Mouse (Mus musculus) adrenal gland, postnatal 14 days (tissue): Measurements from ENCODE around the gene Dctn3. TPM values are rescaled to one million over a fixed set of nuclear protein-coding genes. Genes with fewer than 3 reads are reported as not detected.
"Not testable (repeated sequence)": the region's sequence is repeated elsewhere in the genome, so short reads cannot be mapped to it uniquely, and the experiment has no call there.

Source experiments
- DNase-seq: peaks from one replicate; pipeline ENCODE4 v3.0.0; 2021; ENCODE audit warnings: mixed read lengths
- long read RNA-seq, 2 experiments: library from polyadenylated mRNA; stranded (forward); transcript quantifications; one replicate each; pipeline ENCODE4 v2.0.0; 2021
- total RNA-seq: library from RNA; stranded (reverse); gene quantifications from 2 replicates; pipeline ENCODE4 v1.2.3, GENCODE M21; 2021

Dctn3 gene
- 106 and 110 TPM in 2 replicates for total RNA-seq
- long read RNA-seq, experiment 1, transcript Dctn3-201 (7 exons, 973 nt): major isoform, 143 of 157 reads
- long read RNA-seq, experiment 1, partial matches to known transcripts: 4 of 157 reads
- long read RNA-seq, experiment 1, other reads (novel, unspliced or antisense): 9 of 157 reads
- long read RNA-seq, experiment 2, transcript Dctn3-201 (7 exons, 973 nt): major isoform, 138 of 145 reads
- long read RNA-seq, experiment 2, partial matches to known transcripts: 2 of 145 reads
- long read RNA-seq, experiment 2, other reads (novel, unspliced or antisense): 4 of 145 reads

DNA sequence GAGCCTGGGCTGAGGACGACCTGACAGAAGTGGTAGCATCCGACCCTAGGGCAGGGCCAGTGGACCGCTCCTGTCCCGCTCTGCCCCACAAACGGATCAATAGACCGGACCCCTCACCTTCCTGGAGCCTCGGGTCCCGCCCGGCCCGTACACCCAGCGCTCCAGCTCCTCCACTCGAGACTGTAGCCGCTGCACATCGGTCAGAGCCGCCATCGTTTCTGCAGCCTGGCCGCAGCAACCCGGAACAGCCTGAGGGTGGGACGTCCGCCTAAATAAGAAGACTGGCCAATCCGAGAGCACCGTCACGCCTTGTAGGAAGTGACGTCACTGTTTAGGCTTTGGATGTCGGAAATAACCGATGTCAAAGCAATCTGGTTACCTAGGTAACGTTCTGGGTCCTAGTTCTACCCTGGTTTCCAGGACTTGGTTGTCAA lies at the start of gene Dctn3:
Gene Dctn3, minus strand, starts transcription at position 253 of the 434 bp plus-strand sequence.
- peak; percentile 93 for DNase-seq

DNA sequence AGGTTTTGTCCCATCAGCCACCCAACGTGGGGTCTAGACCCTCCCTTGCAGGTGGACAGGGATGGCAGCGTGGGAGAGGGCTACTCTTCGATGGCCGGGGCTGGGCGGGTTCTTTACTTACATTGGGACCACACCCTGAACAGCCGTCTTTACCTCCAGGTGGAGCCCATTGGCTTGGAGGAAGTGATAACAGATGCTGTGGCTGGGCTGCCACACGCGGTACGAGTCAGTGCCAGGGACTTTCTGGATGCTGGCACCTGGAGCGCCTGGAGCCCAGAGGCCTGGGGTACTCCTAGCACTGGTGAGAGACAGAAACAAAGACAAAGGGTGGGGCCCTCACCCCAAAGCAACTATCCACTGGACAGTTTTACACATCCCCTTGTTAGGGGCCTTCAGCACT lies 44.3 kb upstream of the Dctn3 start:
- not testable (repeated sequence) for DNase-seq

DNA sequence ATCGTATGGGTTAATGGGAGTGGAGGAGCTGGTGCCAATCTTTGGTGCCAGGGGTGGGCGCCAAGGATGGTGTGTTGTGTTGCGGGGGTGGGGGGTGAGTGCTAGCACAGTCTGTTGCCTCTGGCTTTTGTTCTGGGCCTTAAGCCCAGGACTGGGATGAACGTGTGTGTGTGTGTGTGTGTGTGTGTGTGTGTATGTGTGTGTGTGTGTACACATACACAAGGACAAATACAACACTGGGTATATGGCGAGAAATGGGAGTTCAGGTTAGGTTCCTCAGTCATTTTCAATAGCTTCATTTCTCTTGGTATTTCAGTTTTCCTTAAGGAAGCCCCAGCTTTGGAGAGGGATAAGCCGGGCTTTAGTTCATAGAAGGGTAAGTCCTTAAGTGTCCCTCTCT lies 40.2 kb upstream of the Dctn3 start:
- not testable (repeated sequence) for DNase-seq

DNA sequence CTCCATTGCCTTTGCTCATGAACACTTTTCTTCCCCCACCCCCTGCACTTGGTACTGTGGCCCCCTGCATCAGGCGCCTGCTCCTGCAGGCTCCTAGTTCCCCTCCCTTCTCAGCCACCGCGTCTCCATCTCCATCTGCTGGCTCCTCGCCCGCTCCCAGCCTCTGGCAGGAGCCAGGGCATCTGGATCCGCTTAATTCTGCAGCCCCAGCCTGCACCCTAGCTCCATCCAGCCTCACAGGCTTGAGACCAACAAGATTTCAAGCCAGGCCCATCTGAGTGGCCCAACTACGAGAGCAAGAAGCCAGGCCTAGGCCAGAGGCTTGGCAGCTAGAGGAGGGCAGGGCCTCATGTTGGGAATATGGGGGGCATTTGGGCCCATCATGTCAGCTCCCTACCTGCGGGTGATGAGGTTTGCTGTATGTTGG lies 39.7 kb upstream of the Dctn3 start:
- peak; percentile 72 for DNase-seq

DNA sequence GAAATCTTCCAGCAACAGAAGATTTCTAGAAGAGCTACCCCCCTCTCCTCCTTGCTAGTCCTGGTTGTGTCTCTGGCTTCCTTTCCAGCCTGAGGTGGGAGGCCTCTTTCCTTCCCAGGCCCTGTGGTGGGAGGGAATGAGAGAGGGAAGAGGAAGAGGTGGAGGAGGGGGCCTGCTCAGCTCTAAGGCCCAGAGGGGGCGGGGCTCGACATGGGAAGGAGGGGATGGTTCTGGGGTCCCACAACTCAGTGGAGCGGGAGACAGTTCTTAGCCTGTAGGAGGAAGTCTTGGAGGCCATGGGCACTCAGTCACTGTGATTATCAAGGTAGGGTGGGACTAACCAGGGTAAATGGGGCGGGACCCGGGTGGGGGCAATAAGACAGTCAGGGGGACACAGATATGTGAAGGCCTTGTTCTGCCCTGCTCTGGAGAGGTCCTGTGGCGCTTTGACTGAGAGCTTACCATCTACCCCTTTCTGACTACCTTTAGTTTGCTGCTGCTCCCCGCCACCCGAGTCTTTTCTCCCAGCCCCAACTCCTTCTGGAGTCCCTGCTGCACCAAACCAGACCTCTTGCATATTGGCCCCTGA lies 39.2 kb upstream of the Dctn3 start:
- no peak for DNase-seq

DNA sequence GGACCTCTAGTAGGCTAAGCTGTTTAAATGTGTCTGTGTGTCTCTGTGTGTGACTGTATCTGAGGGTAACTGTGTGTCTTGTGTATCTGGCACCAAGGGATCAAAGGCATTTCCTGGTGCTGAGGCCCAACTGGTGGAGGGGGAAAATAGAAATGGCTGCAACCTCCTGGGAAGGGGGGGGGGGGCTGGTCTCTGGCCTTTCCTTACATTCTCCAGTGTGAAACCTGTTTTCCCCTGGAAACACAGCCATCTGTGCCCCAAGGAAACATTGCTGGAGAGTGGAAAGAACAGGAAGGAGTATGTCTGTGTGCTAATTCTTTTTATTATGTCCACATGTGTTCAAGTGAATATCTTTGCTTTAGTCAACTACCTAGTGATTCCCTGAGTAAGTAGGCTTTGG lies 38.7 kb upstream of the Dctn3 start:
- no peak for DNase-seq

DNA sequence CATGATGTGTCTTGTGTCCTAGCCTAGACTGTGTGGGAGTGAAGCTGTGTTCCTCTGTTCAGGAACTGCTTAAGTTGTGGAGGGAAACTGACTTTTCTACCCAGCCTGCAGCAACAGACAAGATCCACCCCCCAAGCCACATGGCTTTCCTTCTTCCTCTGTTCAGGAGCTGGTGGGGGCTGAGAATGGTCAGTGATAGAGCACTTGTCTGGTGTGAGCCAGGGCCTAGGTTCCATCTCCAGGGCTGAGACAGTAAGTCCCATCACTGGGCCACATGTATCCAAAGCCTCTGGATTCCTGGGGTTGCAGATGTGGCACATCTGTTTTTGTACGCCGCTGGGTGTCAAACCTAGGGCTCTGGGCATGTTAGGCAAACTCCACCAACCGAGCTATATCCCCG lies 37.9 kb upstream of the Dctn3 start:
- DNase-seq: no peak

DNA sequence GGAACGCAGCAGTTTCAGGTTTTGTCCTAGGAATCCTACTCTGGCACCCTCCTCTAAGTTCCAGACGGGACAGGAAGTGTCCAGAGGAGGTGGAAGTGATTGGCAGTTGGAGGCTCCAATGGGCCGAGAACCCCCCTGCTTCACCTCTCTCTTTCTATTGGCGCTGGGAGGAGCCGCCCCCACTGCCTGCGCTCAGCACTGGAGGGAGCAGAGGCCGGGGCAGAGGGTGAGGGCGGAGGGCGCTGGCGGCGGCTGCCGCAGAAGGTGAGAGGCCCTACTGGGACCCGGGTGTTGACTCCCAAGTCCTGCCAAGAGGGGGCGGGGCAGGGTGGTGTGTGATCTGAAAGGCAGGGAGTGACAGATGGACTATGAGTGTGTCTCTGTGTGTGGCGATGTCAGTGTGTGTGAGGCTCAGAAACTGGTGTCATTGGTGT lies 37.3 kb upstream of the Dctn3 start:
- DNase-seq: peak; percentile 95

DNA sequence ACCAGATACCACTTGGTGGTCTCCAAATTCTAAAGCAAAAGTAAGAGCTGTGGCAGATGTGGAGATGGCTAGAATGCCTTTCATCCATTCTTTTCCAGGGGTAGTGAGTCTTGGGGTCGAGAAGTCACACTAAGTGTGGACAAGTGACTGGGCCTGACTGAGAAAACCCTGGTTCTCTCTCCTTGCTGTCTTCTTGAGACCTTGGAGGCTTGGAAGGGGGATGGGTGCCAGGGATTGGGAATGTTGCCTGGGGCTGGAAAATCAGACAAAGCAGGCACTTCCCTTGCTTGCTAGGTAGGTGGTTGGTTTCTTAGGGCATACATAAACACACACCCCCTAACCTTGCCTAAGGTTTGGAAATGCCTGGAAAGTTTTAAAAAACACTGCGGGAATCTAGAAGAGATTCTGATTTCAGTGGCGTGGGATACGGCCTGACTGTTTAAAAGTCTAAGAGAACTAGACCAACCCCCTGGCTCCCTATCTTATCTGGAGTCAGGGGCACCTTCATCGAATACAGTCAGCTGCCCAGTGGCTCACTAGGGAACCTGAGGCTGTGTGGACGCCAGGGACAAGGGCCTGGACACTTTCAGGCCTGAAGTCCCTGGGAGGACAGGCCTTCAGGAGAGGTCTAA lies 36.8 kb upstream of the Dctn3 start:
- no peak for DNase-seq

DNA sequence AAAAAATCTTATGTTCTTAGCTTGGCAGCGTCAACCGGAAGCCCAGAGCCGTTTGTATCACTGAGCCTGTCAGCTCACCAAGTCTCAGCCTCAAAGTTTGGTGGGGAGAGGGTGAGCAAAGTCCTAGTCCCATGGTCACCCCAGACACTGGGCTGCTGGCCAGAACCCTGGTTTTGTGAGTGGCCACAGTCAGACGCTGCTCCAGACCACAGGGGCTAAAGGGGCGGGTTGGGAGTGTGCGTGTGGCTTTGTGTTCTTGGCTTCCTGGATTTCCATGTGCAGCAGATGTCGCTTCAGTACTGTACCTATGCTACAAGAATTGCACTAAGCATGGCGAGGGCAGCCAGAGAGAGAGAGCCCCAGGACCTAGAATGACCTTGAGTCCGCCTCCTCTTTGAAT lies 36.2 kb upstream of the Dctn3 start:
- DNase-seq: peak; percentile 76

DNA sequence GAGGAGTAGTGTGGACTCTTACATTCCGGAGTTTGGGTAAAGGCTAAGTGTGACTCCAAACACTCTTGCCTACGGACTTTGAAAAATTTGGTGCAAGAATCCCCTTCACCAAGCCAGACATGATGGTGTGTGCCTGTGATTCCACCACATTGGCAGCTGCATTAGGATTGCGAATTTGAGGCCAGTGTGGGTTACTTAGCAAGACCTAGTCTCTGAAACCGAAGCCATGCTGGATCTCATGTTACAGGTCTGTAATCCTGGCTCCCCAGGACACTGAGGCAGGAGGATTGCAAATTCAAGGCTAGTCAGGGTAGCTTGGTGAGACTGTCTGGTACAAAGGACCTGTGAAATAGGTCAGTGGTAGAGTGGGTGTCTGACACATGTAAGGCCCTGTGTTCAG lies 35.7 kb upstream of the Dctn3 start:
- DNase-seq: no peak

DNA sequence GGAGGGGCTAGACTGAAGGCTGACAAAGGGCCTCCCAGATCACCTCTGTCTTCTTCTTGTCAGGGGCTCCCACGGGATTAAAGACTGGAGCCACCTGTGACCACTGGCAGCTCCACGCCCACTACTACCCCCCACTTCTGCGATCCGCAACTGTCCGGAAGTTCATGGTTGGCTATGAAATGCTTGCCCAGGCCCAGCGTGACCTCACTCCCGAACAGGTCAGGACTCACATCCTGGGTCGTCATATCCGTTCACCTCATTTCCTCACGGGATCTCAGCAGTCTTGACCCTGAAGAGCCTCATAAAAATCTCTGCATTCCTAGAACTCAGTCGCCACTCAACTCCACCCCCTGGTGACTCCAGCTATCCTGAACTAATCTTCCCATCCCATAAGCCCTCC lies 35.1 kb upstream of the Dctn3 start:
- no peak for DNase-seq

DNA sequence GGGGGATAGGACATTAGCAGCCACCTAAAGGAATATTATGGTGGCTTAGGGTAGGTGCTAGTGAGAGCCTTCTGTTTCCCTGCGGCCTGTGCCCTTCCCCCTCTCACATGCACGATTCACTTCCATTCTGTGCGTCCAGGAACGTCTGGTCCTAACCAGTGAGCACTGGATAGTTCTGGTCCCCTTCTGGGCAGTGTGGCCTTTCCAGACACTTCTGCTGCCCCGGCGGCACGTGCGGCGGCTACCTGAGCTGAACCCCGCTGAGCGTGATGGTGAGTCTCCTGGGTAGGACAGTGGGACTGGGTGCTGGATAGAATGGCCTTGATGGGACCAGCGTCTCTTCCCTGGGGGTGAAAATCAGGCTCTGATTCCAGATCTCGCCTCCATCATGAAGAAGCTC lies 34.4 kb upstream of the Dctn3 start:
- no peak for DNase-seq

DNA sequence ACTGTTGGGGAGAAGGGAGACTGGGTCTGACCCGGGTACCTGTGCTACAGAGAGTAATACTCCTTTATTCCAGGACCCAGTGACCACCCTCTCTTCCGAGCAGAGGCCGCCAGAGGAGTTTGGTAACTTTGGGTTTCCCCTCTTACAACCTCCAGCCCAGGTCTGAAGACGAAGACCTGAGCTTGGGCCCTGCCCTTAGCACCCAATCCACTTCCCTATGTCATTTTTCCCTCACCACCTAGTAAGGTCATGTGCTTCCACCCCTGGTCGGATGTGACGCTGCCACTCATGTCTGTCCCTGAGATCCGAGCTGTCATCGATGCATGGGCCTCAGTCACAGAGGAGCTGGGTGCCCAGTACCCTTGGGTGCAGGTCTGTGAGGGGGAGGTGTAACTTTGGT lies 33.5 kb upstream of the Dctn3 start:
- DNase-seq: no peak

DNA sequence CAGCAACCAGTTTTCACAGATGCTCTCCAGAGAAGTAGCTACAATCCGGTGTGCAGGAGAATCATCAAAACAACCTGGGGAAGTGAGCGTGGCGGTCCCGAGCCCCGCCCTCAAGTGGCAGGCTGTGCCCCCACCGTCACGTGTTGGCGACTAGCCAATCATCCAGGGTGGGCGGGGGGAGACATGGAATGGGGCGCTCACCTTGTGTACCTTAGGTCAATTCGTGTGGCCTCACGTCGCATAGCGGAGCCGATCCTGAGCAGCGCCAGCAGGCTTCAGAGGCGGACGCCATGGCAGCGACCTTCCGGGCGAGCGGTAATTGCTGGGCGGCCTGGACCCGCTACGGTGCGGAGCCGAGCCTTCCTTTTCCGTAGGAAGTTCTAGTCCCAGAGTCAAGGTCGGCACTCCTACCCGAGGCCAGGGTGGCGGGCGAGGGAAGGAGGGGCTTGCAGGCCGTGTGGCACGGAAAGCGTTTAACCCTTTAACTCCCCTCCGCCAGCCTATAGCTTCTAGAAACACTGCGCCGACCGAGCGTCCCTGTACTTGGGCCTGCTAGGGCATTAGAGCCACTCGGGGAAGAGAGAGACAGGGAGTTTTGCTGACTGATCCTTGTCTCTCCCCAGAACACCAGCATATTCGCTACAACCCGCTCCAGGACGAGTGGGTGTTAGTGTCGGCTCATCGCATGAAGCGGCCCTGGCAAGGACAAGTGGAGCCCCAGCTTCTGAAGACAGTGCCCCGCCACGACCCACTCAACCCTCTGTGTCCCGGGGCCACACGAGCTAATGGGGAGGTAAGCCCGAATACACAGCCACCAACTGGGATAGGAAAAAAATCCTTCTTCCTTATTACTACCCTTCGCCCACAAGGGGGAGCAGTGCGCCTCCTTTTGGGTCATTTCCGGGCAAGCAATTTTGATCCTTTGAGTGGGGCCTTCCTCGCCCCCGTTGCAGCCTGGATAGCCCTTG lies 32.7 kb upstream of the Dctn3 start, which contains the start of gene Sigmar1:
Gene Sigmar1, minus strand, starts transcription at position 820 of the 968 bp plus-strand sequence.
- peak; percentile 91 for DNase-seq

DNA sequence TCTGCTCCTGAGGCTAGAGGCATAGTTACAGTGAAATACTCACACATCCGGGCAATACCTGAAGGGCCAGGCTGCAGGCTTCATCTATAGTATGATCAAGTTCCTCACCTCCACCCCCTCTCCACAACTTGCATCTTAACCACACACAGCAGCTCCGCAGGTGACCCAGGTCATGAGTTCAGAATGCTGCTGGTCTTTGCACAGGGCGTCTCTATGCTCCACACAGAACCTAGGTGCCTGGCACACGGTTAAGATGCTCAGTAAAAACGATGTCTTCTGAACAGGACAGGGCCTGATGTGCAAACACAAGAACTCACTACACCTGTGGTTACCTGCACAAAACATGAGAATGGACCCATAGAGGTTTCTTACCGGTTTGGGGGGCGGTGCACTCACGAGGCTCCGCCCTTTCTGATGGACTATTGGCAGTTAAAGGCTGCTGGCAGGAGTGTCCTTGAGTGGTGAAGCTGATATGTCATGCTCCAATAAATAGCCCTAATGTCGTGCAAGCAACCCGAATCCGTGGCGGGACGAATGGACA lies 31.9 kb upstream of the Dctn3 start, which contains the start of gene Galt:
Gene Galt, plus strand, starts transcription at position 432 of the 541 bp plus-strand sequence.
- no peak for DNase-seq

DNA sequence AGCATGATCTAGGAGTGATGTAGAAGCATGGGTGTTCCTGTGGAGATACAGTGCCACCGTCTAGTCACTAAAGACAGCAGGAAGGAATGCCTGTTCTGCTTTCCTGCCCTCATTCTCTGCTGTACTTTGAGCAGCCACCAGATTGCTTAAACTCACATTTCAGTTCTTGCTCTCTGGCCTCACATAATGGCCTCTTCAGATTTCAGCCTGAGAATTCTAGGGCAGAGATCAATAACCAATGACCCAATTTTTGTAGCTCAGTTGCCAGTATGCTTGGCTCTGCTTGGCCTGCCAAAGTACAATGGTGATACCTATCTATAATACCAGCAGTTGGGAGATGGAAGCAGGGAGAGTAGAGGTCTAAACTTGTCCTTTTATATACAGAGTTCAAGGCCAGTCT lies 22.1 kb upstream of the Dctn3 start:
- DNase-seq: no peak

DNA sequence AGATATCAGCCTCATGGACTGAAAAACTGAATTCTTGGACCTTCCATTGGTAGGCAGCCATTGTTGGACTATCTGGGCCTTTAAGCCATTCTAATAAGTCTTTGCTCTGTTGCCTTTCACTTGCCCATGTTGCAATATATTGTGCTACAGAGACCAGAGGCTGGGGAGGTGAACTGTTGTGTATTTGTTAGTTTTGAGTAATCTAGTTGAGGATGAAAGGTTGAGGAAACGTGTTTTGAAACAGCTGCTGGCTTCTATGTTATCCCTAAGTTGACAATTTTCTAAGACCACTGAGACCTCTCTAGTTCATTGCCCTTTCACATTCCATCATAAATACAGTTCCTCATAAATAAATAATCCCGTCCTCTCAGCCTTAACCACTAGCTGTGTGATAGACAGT lies 21.2 kb upstream of the Dctn3 start:
- no peak for DNase-seq

DNA sequence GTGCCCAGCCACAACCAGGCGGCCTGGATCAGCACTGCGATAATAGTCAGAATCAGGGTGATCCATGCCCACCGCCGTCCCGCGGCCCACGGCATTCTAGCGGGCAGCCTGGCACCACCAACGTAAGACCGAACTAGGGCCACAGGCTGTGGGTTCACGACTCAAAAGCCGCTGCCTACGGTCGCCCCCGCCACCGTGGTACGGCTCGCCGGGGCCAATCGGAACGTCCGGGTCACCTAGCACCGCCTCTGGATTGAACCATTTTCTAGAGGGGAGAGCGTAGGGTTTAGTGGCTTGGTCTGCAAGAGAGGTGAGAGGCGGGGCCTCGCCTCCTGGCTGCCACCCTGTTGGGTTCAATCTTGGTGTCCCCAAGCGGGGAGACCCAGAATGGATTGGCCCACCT lies 18.2 kb upstream of the Dctn3 start:
- peak; percentile 95 for DNase-seq

DNA sequence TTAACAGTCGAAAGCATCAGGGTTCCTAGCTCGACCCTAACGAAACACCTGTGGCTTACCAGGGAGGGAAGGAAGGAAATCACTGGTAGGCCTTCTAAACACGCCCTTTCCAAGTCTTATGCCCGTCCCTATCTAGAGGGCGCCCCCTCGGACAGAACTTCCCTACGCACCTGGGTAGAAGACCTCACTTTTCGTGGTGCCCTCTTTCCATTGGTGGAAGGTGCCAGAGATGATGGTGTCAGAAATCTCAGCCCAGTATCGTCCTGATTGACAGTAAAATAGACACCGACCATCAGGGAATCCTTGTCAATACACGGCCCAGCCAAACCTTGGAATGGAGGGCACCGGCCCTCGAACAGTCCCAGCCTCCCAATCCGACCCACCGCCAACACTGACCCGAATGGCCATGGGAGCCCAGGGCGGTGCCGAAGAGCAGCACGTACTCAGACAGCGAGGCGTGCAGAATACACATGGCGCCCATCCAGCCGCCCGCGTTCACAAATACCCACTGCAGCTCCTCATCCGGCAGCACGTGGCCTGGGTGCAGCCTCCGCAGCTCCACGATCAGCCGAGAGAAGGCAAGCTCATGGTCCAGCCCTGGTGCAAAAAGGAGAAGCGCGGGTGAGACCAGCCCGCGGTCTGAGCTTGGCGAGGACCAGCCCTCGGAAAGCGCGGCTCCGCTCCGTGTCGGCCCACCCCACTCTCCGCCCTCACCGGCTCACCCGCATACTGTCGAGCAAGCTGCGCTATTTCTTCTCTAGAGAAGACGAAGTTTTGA lies 17.6 kb upstream of the Dctn3 start:
- DNase-seq: peak; percentile 77

DNA sequence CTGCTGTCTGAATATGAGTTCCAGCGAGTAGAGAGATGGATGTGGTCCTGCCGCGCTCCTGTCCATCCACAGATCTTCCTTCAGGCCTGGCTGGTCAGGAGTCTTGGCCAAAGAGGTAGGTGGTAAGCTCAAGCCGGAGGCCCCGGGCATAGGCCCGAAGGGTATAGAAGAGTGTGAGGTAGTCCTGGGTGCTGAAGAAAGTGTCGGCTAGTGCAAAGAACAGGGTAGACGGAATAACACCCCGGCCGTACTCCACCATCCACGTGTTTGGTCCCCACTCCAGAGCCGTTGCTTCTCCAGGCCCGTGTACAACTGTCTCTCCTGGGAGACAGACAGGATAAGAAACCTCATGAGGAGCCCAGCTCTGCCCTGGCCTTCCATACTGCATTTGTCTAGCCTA lies 16.3 kb upstream of the Dctn3 start:
- DNase-seq: no peak
